Mouse (Mus musculus): Measurements from ENCODE around the gene Ldb2. TPM values are rescaled to one million over a fixed set of nuclear protein-coding genes. Genes with fewer than 3 reads are reported as not detected.

Gene Ldb2
- polyA plus RNA-seq (2012; ENCODE audit: low replicate concordance) = not detected in 2 replicates

DNA sequence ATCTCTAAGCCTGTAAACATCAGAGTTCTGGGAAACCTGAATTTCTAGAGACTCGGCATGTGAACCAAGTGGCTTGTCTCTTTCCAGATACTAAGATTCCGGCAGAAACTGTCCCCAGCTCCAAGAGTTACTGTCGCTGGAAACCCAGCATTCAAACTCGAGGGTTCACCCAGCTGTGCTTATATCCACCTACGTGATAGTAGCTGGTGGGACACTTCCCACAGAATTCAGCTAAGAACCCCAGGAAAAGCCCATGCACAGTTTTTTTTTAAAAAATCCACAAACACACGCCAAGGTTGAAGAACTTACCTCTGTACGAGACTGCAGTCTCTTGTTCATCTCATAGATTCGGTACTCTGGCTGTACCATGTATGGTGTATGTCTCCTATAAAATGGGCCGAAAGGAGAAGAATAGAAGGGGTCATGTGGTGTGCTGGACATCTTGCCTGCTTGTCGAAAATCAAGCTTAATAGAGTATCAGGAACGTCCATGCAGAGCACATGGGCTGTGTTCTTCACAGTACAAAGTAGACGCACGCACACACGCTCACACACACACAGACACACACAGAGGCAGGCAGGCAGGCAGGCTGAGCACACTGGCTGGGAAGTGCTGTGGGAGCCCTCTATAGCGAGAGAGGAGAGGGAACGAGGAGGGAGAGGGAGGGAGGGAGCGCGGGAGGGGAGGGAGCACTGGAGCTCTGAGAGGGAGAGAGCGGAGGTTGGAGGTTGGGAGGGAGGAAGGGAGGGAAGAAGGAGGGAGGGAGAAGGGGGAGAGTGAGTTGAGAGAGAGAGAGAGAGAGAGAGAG lies at the start of gene Ldb2:
TSS of gene Ldb2 (minus strand) at position 628 of the 808 bp plus-strand sequence.

All from leukemia stem cell, adult 10-12 weeks (primary cell).